In the genomic region with DNA sequence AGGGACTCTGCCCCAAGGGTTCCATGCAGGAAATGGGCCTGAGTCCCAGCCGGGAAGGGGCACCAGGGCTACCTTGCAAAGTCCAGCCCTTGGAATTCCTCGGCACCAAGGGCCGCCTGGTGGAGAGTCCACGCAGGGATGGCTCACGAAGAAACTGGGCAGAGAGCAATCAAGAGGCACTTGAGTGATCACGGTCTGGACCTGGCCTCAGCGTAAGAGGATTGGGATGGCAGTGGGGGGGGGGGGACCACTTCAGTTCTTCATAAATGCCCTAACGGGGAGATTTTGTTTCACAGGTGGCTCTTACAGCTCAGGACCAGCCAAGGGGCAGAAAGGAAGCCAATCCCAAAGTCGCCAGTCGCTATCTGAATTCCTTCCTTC, we compare ENCODE assay signal across 8 mouse cellular contexts. TPM values are rescaled to one million over a fixed set of nuclear protein-coding genes. Genes with fewer than 3 reads are reported as not detected.
DNase-seq lines count a peak whose midpoint lies in the region; ATAC-seq lines count a peak whose summit lies in the region.

No protein-coding gene starts in this region.

- 5% methylated on average over 10 of the region's 10 CpGs for WGBS in lung, embryonic 15.5 days
- 5% methylated on average over 10 of the region's 10 CpGs for WGBS in hindbrain, embryonic 16.5 days
- 24% methylated on average over 10 of the region's 10 CpGs for WGBS in liver, embryonic 11.5 days
- WGBS in stomach, embryonic 14.5 days = 5% methylated on average over 10 of the region's 10 CpGs

- H3K4me1 ChIP-seq in lung, embryonic 15.5 days = peaks cover 48% of the 10 kb centered on the region
- H3K4me1 ChIP-seq in hindbrain, embryonic 16.5 days (ENCODE audit: control insufficient read depth, insufficient read depth, low read depth, low read length) = peaks cover 38% of the 10 kb centered on the region
- peaks cover 27% of the 10 kb centered on the region for H3K4me1 ChIP-seq in liver, embryonic 11.5 days (replicated peaks; ENCODE audit: control insufficient read depth, insufficient read depth, low read length)
- peaks cover 48% of the 10 kb centered on the region for H3K4me1 ChIP-seq in stomach, embryonic 14.5 days (ENCODE audit: control insufficient read depth, insufficient read depth, low read length)

- H3K9me3 ChIP-seq in lung, embryonic 15.5 days = no peaks in the 10 kb centered on the region
- H3K9me3 ChIP-seq in hindbrain, embryonic 16.5 days (ENCODE audit: control insufficient read depth, low read length) = no peaks in the 10 kb centered on the region
- no peaks in the 10 kb centered on the region for H3K9me3 ChIP-seq in liver, embryonic 11.5 days (ENCODE audit: control insufficient read depth, low read length)
- H3K9me3 ChIP-seq in stomach, embryonic 14.5 days (ENCODE audit: control insufficient read depth, low read depth, low read length) = no peaks in the 10 kb centered on the region

- H3K27me3 ChIP-seq in lung, embryonic 15.5 days = no peaks in the 10 kb centered on the region
- H3K27me3 ChIP-seq in hindbrain, embryonic 16.5 days (replicated peaks; ENCODE audit: control insufficient read depth, insufficient read depth, low read length) = no peaks in the 10 kb centered on the region
- no peaks in the 10 kb centered on the region for H3K27me3 ChIP-seq in liver, embryonic 11.5 days (replicated peaks; ENCODE audit: control insufficient read depth, insufficient read depth, low read length)
- no peaks in the 10 kb centered on the region for H3K27me3 ChIP-seq in stomach, embryonic 14.5 days (ENCODE audit: control insufficient read depth, insufficient read depth, low read length)

- peak overlapping the region; percentile 2; the same call in 1 of the 2 replicates for H3K9ac ChIP-seq in lung, embryonic 15.5 days
- peak overlapping the region; percentile 2 for H3K9ac ChIP-seq in hindbrain, embryonic 16.5 days (ENCODE audit: low read depth, low read length)
- 0 out of 2 replicates have a peak overlapping the region, but pooled peaks have one; percentile 2 for H3K9ac ChIP-seq in liver, embryonic 11.5 days (ENCODE audit: low read depth, low read length)
- 0 out of 2 replicates have a peak overlapping the region, but pooled peaks have one; percentile 25 for H3K9ac ChIP-seq in stomach, embryonic 14.5 days (replicated peaks; ENCODE audit: low read depth, low read length)

- DNase-seq in lung, postnatal 14 days = no peak
- no peak for DNase-seq in liver, embryonic 11.5 days (ENCODE audit: low spot score)
- no peak for DNase-seq in spleen, adult 18-20 months
- DNase-seq in adrenal gland, postnatal 14 days = no peak
- no peak for DNase-seq in layer of hippocampus, adult 9-10 months (ENCODE audit: low spot score)

- no peaks in the 10 kb centered on the region for H3K36me3 ChIP-seq in lung, embryonic 15.5 days
- no peaks in the 10 kb centered on the region for H3K36me3 ChIP-seq in hindbrain, embryonic 16.5 days (ENCODE audit: control insufficient read depth, insufficient read depth, low read length)
- H3K36me3 ChIP-seq in liver, embryonic 11.5 days (ENCODE audit: control insufficient read depth, insufficient read depth, low read length) = no peaks in the 10 kb centered on the region
- H3K36me3 ChIP-seq in stomach, embryonic 14.5 days (ENCODE audit: control insufficient read depth, insufficient read depth, low read length) = no peaks in the 10 kb centered on the region

- peak overlapping the region; percentile 49 for H3K4me2 ChIP-seq in lung, embryonic 15.5 days
- peak overlapping the region; percentile 43 for H3K4me2 ChIP-seq in hindbrain, embryonic 16.5 days (ENCODE audit: low read length)
- H3K4me2 ChIP-seq in liver, embryonic 11.5 days = peak overlapping the region; percentile 47
- H3K4me2 ChIP-seq in stomach, embryonic 14.5 days (replicated peaks; ENCODE audit: low read depth, low read length) = peak overlapping the region; percentile 35

- no peak for ATAC-seq in lung, embryonic 15.5 days (ENCODE audit: borderline replicate concordance, extremely low read depth, low FRiP score, low TSS enrichment)
- no peak for ATAC-seq in hindbrain, embryonic 16.5 days
- no peak for ATAC-seq in liver, embryonic 11.5 days (replicated peaks; ENCODE audit: low FRiP score)
- no peak for ATAC-seq in stomach, embryonic 14.5 days (ENCODE audit: insufficient number of reproducible peaks, insufficient read depth, low FRiP score, low read depth)

- H3K4me3 ChIP-seq in lung, embryonic 15.5 days = no peak overlapping the region
- H3K4me3 ChIP-seq in hindbrain, embryonic 16.5 days (ENCODE audit: low read length) = no peak overlapping the region
- no peak overlapping the region for H3K4me3 ChIP-seq in liver, embryonic 11.5 days (ENCODE audit: low read depth, low read length)
- H3K4me3 ChIP-seq in stomach, embryonic 14.5 days (ENCODE audit: low read depth, low read length) = no peak overlapping the region

- peak overlapping the region; percentile 96 for H3K27ac ChIP-seq in lung, embryonic 15.5 days
- peak overlapping the region; percentile 88 for H3K27ac ChIP-seq in hindbrain, embryonic 16.5 days (ENCODE audit: low read depth, low read length)
- H3K27ac ChIP-seq in liver, embryonic 11.5 days (ENCODE audit: low read depth, low read length) = peak overlapping the region; percentile 67
- peak overlapping the region; percentile 80 for H3K27ac ChIP-seq in stomach, embryonic 14.5 days (ENCODE audit: low read length)

RNA-seq across cellular contexts. Expression of a gene that starts 41.7 kb away (rescaled TPM):
- polyA plus RNA-seq in lung, embryonic 15.5 days (2015; fragmentation: Nextera tagmentation; extraction: Ambion mirVana) = 14.8 and 16.6 TPM in 2 replicates
- 20.7 and 24.5 TPM in 2 replicates for polyA plus RNA-seq in hindbrain, embryonic 16.5 days (2015; fragmentation: Nextera tagmentation; extraction: Ambion mirVana)
- polyA plus RNA-seq in liver, embryonic 11.5 days (2014; fragmentation: Nextera tagmentation; extraction: Ambion mirVana) = 5.0 and 6.7 TPM in 2 replicates
- polyA plus RNA-seq in stomach, embryonic 14.5 days (2014; fragmentation: Nextera tagmentation; extraction: Ambion mirVana) = 9.9 and 10.5 TPM in 2 replicates
- total RNA-seq in adrenal gland, postnatal 14 days (2021) = 13.1 and 15.3 TPM in 2 replicates
